Mouse (Mus musculus): ENCODE measurements around the gene Ccdc171. TPM values are rescaled to one million over a fixed set of nuclear protein-coding genes. Genes with fewer than 3 reads are reported as not detected.

Gene Ccdc171
- polyA plus RNA-seq, 1 experiment from 2014 or later = 3.5 TPM

- H3K4me1 ChIP-seq (ENCODE audit: insufficient read depth) = peaks cover 4% of the 10 kb centered on the region; the same call in 1 of the 2 replicates
- no peaks in the 10 kb centered on the region for H3K36me3 ChIP-seq (ENCODE audit: insufficient read depth)
- TF ChIP-seq CTCF (IDR thresholded peaks at IDR 0.05; ENCODE audit: low read depth) = no peak
- H3K9me3 ChIP-seq (ENCODE audit: low read depth, low read length) = no peaks in the 10 kb centered on the region
- H3K4me3 ChIP-seq (ENCODE audit: low read depth, low read length) = no peak overlapping the region
- ATAC-seq (ENCODE audit: insufficient read depth) = no peak
- H3K27ac ChIP-seq (ENCODE audit: low read depth) = no peak overlapping the region
- no peaks in the 10 kb centered on the region for H3K27me3 ChIP-seq (ENCODE audit: insufficient read depth, low read length)
- no peak for DNase-seq
- no peak overlapping the region for H3K9ac ChIP-seq
- 89% methylated on average over 4 of the region's 4 CpGs for WGBS
- H3K4me2 ChIP-seq = no peak overlapping the region
Observed at GRCm38 (mm10) chr4:83829718-83830459, 304.5 kb downstream of the Ccdc171 start.

GRCm38 (mm10) chr4:83830891-83831880 is 305.8 kb downstream of the Ccdc171 start:
- no peak overlapping the region for H3K9ac ChIP-seq
- H3K36me3 ChIP-seq (ENCODE audit: insufficient read depth) = no peaks in the 10 kb centered on the region
- DNase-seq (peak; percentile 68), ATAC-seq (ENCODE audit: insufficient read depth) (peak; percentile 90)
- H3K27me3 ChIP-seq (ENCODE audit: insufficient read depth, low read length) = no peaks in the 10 kb centered on the region
- H3K4me2 ChIP-seq = peak overlapping the region; percentile 44
- WGBS = 25% methylated on average over 13 of the region's 13 CpGs
- no peak overlapping the region for H3K4me3 ChIP-seq (ENCODE audit: low read depth, low read length)
- no peak overlapping the region for H3K27ac ChIP-seq (ENCODE audit: low read depth)
- H3K9me3 ChIP-seq (ENCODE audit: low read depth, low read length) = no peaks in the 10 kb centered on the region
- no peak for TF ChIP-seq CTCF (IDR thresholded peaks at IDR 0.05; ENCODE audit: low read depth)
- peaks cover 4% of the 10 kb centered on the region; the same call in 1 of the 2 replicates for H3K4me1 ChIP-seq (ENCODE audit: insufficient read depth)

GRCm38 (mm10) chr4:83839077-83839476 is 313.7 kb downstream of the Ccdc171 start:
- no peaks in the 10 kb centered on the region for H3K27me3 ChIP-seq (ENCODE audit: insufficient read depth, low read length)
- H3K27ac ChIP-seq (ENCODE audit: low read depth) = no peak overlapping the region
- H3K9ac ChIP-seq = no peak overlapping the region
- H3K36me3 ChIP-seq (ENCODE audit: insufficient read depth) = no peaks in the 10 kb centered on the region
- no peak overlapping the region for H3K4me3 ChIP-seq (ENCODE audit: low read depth, low read length)
- no peaks in the 10 kb centered on the region for H3K4me1 ChIP-seq (ENCODE audit: insufficient read depth)
- ATAC-seq (ENCODE audit: insufficient read depth) (no peak), DNase-seq (peak; percentile 12)
- H3K9me3 ChIP-seq (ENCODE audit: low read depth, low read length) = no peaks in the 10 kb centered on the region
- no peak overlapping the region for H3K4me2 ChIP-seq
- 56% methylated on average over 2 of the region's 2 CpGs for WGBS
- TF ChIP-seq CTCF (IDR thresholded peaks at IDR 0.05; ENCODE audit: low read depth) = no peak

- TF ChIP-seq CTCF (IDR thresholded peaks at IDR 0.05; ENCODE audit: low read depth) = no peak
- 50% methylated on average over 7 of the region's 7 CpGs for whole genome bisulfite sequencing
Observed at GRCm38 (mm10) chr4:83846304-83846703, 321.0 kb downstream of the Ccdc171 start.

GRCm38 (mm10) chr4:83853885-83854284 is 328.5 kb downstream of the Ccdc171 start:
- H3K4me3 ChIP-seq (ENCODE audit: low read depth, low read length) = no peak overlapping the region
- no peak overlapping the region for H3K4me2 ChIP-seq
- no peaks in the 10 kb centered on the region for H3K36me3 ChIP-seq (ENCODE audit: insufficient read depth)
- no peak overlapping the region for H3K27ac ChIP-seq (ENCODE audit: low read depth)
- no peaks in the 10 kb centered on the region for H3K4me1 ChIP-seq (ENCODE audit: insufficient read depth)
- no peak for ATAC-seq (ENCODE audit: insufficient read depth)
- no peak for DNase-seq
- H3K9ac ChIP-seq = no peak overlapping the region
- no peak for TF ChIP-seq CTCF (IDR thresholded peaks at IDR 0.05; ENCODE audit: low read depth)
- 79% methylated on average over 5 of the region's 5 CpGs for WGBS
- H3K27me3 ChIP-seq (ENCODE audit: insufficient read depth, low read length) = no peaks in the 10 kb centered on the region
- H3K9me3 ChIP-seq (ENCODE audit: low read depth, low read length) = 0 out of 2 replicates have a peak, but pooled peaks cover 5% of the 10 kb centered on the region

More at GRCm38 (mm10) chr4:83846304-83846703, 321.0 kb downstream of the Ccdc171 start:
- H3K9ac ChIP-seq = no peak overlapping the region
- ATAC-seq (ENCODE audit: insufficient read depth) (no peak), DNase-seq (no peak)
- H3K27ac ChIP-seq (ENCODE audit: low read depth) = no peak overlapping the region
- no peak overlapping the region for H3K4me3 ChIP-seq (ENCODE audit: low read depth, low read length)
- no peaks in the 10 kb centered on the region for H3K27me3 ChIP-seq (ENCODE audit: insufficient read depth, low read length)
- H3K4me1 ChIP-seq (ENCODE audit: insufficient read depth) = no peaks in the 10 kb centered on the region
- no peaks in the 10 kb centered on the region for H3K9me3 ChIP-seq (ENCODE audit: low read depth, low read length)
- H3K36me3 ChIP-seq (ENCODE audit: insufficient read depth) = no peaks in the 10 kb centered on the region
- no peak overlapping the region for H3K4me2 ChIP-seq

- TF ChIP-seq CTCF (IDR thresholded peaks at IDR 0.05; ENCODE audit: low read depth) = no peak
- no peaks in the 10 kb centered on the region for H3K9me3 ChIP-seq (ENCODE audit: low read depth, low read length)
- no peaks in the 10 kb centered on the region for H3K4me1 ChIP-seq (ENCODE audit: insufficient read depth)
- H3K36me3 ChIP-seq (ENCODE audit: insufficient read depth) = no peaks in the 10 kb centered on the region
- WGBS = 48% methylated on average over 3 of the region's 3 CpGs
- no peak overlapping the region for H3K9ac ChIP-seq
- no peak overlapping the region for H3K27ac ChIP-seq (ENCODE audit: low read depth)
- no peak for ATAC-seq (ENCODE audit: insufficient read depth)
- no peaks in the 10 kb centered on the region for H3K27me3 ChIP-seq (ENCODE audit: insufficient read depth, low read length)
- H3K4me3 ChIP-seq (ENCODE audit: low read depth, low read length) = no peak overlapping the region
- DNase-seq = peak; percentile 57
- no peak overlapping the region for H3K4me2 ChIP-seq
Observed at GRCm38 (mm10) chr4:83861706-83862105, 336.4 kb downstream of the Ccdc171 start.

- Histone ChIP-seq H3K36me3 (ENCODE audit: insufficient read depth) (no peaks in the 10 kb centered on the region), H3K27me3 (ENCODE audit: insufficient read depth, low read length) (no peaks in the 10 kb centered on the region), H3K4me2 (no peak overlapping the region), H3K4me3 (ENCODE audit: low read depth, low read length) (no peak overlapping the region), H3K4me1 (ENCODE audit: insufficient read depth) (no peaks in the 10 kb centered on the region), H3K9ac (no peak overlapping the region), H3K9me3 (ENCODE audit: low read depth, low read length) (no peaks in the 10 kb centered on the region), H3K27ac (ENCODE audit: low read depth) (no peak overlapping the region)
- no peak for DNase-seq
- 70% methylated on average over 7 of the region's 7 CpGs for WGBS
- no peak for TF ChIP-seq CTCF (IDR thresholded peaks at IDR 0.05; ENCODE audit: low read depth)
- ATAC-seq (ENCODE audit: insufficient read depth) = no peak
Observed at GRCm38 (mm10) chr4:83862295-83862694, 336.9 kb downstream of the Ccdc171 start.
